Mouse (Mus musculus) heart, postnatal 0 days (tissue): ENCODE measurements around the gene Mrpl39.

Source experiments
- CTCF ChIP-seq: IDR thresholded peaks from 2 replicates; pipeline ENCODE4 v1.5.1; 2016; ENCODE audit warnings: antibody characterized with exemption, control low read depth, low read depth
- EP300 ChIP-seq: IDR thresholded peaks from 2 replicates; pipeline ENCODE4 v1.6.1; 2016; ENCODE audit warnings: antibody characterized with exemption, low read depth

DNA sequence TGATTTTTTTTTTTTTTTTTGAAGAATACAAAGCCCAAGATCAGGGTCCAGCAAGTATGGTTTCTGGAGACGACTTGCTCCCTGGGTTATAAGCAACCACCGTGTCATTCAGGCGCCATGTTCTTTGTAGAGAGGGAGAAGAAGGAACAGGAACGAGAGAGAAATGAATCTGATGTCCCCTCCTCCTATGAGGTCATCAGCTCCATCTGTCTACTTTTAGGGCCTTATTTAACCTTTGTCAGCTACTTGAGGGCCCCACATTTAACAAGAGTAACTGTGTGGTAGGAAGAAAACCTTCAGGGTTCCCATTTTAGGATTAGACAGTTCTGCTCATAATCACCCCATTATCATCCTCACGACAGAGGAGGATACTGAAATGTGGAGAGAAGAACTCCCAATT, 34.5 kb downstream of the Mrpl39 start:
- TF ChIP-seq CTCF = no peak
- TF ChIP-seq EP300 = no peak
